ENCODE assay signal across 31 mouse cellular contexts in genomic region chr5:132841794-132842193, GRCm38 (mm10).
DNase-seq lines count a peak whose midpoint lies in the region; ATAC-seq and TF ChIP-seq lines count a peak whose summit lies in the region.
"Had no signal": no experiment of that assay in that cellular context is flagged by ENCODE, and none has a peak within 500 bp of the region (broad histone marks: within the 10 kb centered on the region; RNA-seq: fewer than 3 reads in every experiment).

No protein-coding gene starts in this region.

- H3K9me3 ChIP-seq in intestine, postnatal 0 days (ENCODE audit: control insufficient read depth), result 0 out of 2 replicates have a peak, but pooled peaks cover 2% of the 10 kb centered on the region
- no peaks in the 10 kb centered on the region for H3K9me3 ChIP-seq in intestine, embryonic 15.5 days
- H3K9me3 ChIP-seq in lung, embryonic 14.5 days (ENCODE audit: low read depth, low read length), result no peaks in the 10 kb centered on the region
- no peaks in the 10 kb centered on the region for H3K9me3 ChIP-seq in lung, postnatal 0 days (ENCODE audit: low read length)
- H3K9me3 ChIP-seq: forebrain, embryonic 15.5 days; limb, embryonic 10.5 days; neural tube, embryonic 13.5 days had no signal

- no peak overlapping the region for H3K27ac ChIP-seq in intestine, postnatal 0 days (ENCODE audit: low read depth, low read length)
- no peak overlapping the region for H3K27ac ChIP-seq in intestine, embryonic 15.5 days
- no peak overlapping the region for H3K27ac ChIP-seq in lung, embryonic 14.5 days (ENCODE audit: low read depth)
- H3K27ac ChIP-seq in lung, postnatal 0 days (ENCODE audit: low read length), result no peak overlapping the region
- H3K27ac ChIP-seq: embryonic facial prominence, embryonic 10.5 days; forebrain, embryonic 15.5 days; heart, embryonic 13.5 days; hindbrain, embryonic 14.5 days; limb, embryonic 10.5 days; neural tube, embryonic 13.5 days had no signal

- no peak for DNase-seq in lung, embryonic 14.5 days
- no peak for DNase-seq in lung, postnatal 0 days (ENCODE audit: low spot score)
- peak; percentile 34 for DNase-seq in ES-CJ7 (ENCODE audit: low read depth, low spot score)
- DNase-seq in brain, embryonic 14.5 days (ENCODE audit: low read depth), result no peak
- DNase-seq in thymus, postnatal 36 days, result no peak
- DNase-seq: adrenal gland, adult 8-10 months; cerebellum, adult 9-11 months; gastrocnemius, postnatal 10 days; heart, adult 11 months; heart, postnatal 36 days; kidney, postnatal 36 days; liver; lung, adult 2 months; lung, postnatal 36 days; midbrain, embryonic 14.5 days; retina, postnatal 1 day; right cerebral cortex, postnatal 25 days; spleen, adult 18-20 months; thymus, postnatal 4 days had no signal

- no peak overlapping the region for H3K4me2 ChIP-seq in intestine, postnatal 0 days (replicated peaks; ENCODE audit: low read depth)
- no peak overlapping the region for H3K4me2 ChIP-seq in intestine, embryonic 15.5 days (replicated peaks)
- H3K4me2 ChIP-seq in lung, embryonic 14.5 days, result no peak overlapping the region
- H3K4me2 ChIP-seq in lung, postnatal 0 days (replicated peaks; ENCODE audit: low read depth, low read length), result no peak overlapping the region
- H3K4me2 ChIP-seq: forebrain, embryonic 15.5 days; heart, embryonic 13.5 days; hindbrain, embryonic 14.5 days; neural tube, embryonic 13.5 days had no signal

- H3K36me3 ChIP-seq in intestine, postnatal 0 days (ENCODE audit: control insufficient read depth, insufficient read depth), result no peaks in the 10 kb centered on the region
- no peaks in the 10 kb centered on the region for H3K36me3 ChIP-seq in intestine, embryonic 15.5 days
- no peaks in the 10 kb centered on the region for H3K36me3 ChIP-seq in lung, embryonic 14.5 days (ENCODE audit: insufficient read depth)
- H3K36me3 ChIP-seq in lung, postnatal 0 days (ENCODE audit: insufficient read depth, low read length), result no peaks in the 10 kb centered on the region
- H3K36me3 ChIP-seq: embryonic facial prominence, embryonic 10.5 days; forebrain, embryonic 15.5 days; heart, embryonic 13.5 days; limb, embryonic 10.5 days; neural tube, embryonic 13.5 days had no signal

- ATAC-seq in intestine, postnatal 0 days, result no peak
- no peak for ATAC-seq in intestine, embryonic 15.5 days
- ATAC-seq in lung, embryonic 14.5 days (ENCODE audit: insufficient read depth), result no peak
- ATAC-seq in lung, postnatal 0 days, result no peak
- ATAC-seq: activated CD4-positive, CD25-positive, alpha-beta regulatory T cell, adult 4 months; forebrain, embryonic 15.5 days; Patski had no signal

- peak; percentile 33; the same call in 1 of the 2 replicates for TF ChIP-seq CTCF in intestine, postnatal 0 days (IDR thresholded peaks at IDR 0.05; ENCODE audit: low read depth)
- TF ChIP-seq CTCF in lung, embryonic 14.5 days (IDR thresholded peaks at IDR 0.05; ENCODE audit: low read depth), result peak; percentile 16; the same call in 1 of the 2 replicates
- no peak for TF ChIP-seq CTCF in lung, postnatal 0 days (IDR thresholded peaks at IDR 0.05)
- TF ChIP-seq CTCF in brain, embryonic 14.5 days (IDR thresholded peaks at IDR 0.05; ENCODE audit: borderline replicate concordance, extremely low read depth, insufficient read depth, insufficient read length), result peak; percentile 12; the same call in 1 of the 2 replicates

- H3K4me1 ChIP-seq in intestine, postnatal 0 days (replicated peaks; ENCODE audit: control insufficient read depth, insufficient read depth, low read length), result no peaks in the 10 kb centered on the region
- no peaks in the 10 kb centered on the region for H3K4me1 ChIP-seq in intestine, embryonic 15.5 days (replicated peaks)
- H3K4me1 ChIP-seq in lung, embryonic 14.5 days (ENCODE audit: insufficient read depth), result no peaks in the 10 kb centered on the region
- H3K4me1 ChIP-seq in lung, postnatal 0 days (ENCODE audit: insufficient read depth, low read depth, low read length), result no peaks in the 10 kb centered on the region
- H3K4me1 ChIP-seq: forebrain, embryonic 15.5 days; heart, embryonic 13.5 days; megakaryocyte, embryonic 14.5 days; neural tube, embryonic 13.5 days had no signal

- no peaks in the 10 kb centered on the region for H3K27me3 ChIP-seq in intestine, postnatal 0 days (replicated peaks; ENCODE audit: control insufficient read depth, insufficient read depth, low read length)
- H3K27me3 ChIP-seq in intestine, embryonic 15.5 days (replicated peaks), result no peaks in the 10 kb centered on the region
- H3K27me3 ChIP-seq in lung, embryonic 14.5 days (ENCODE audit: insufficient read depth, low read length), result no peaks in the 10 kb centered on the region
- H3K27me3 ChIP-seq in lung, postnatal 0 days (replicated peaks; ENCODE audit: insufficient read depth, low read length), result no peaks in the 10 kb centered on the region
- H3K27me3 ChIP-seq: forebrain, embryonic 15.5 days; heart, embryonic 13.5 days; megakaryocyte, embryonic 14.5 days; neural tube, embryonic 13.5 days; Patski had no signal

- TF ChIP-seq POLR2A in brain, embryonic 14.5 days (IDR thresholded peaks at IDR 0.05; ENCODE audit: borderline replicate concordance, extremely low read depth, insufficient read depth, insufficient read length, poor library complexity, severe bottlenecking), result no peak

- H3K4me3 ChIP-seq in intestine, postnatal 0 days (ENCODE audit: low read depth, low read length), result no peak overlapping the region
- no peak overlapping the region for H3K4me3 ChIP-seq in intestine, embryonic 15.5 days (replicated peaks)
- H3K4me3 ChIP-seq in lung, embryonic 14.5 days (ENCODE audit: low read depth, low read length), result no peak overlapping the region
- no peak overlapping the region for H3K4me3 ChIP-seq in lung, postnatal 0 days (ENCODE audit: low read depth, low read length)
- H3K4me3 ChIP-seq: embryonic facial prominence, embryonic 10.5 days; forebrain, embryonic 15.5 days; heart, embryonic 13.5 days; limb, embryonic 10.5 days; megakaryocyte, embryonic 14.5 days; myocyte; neural tube, embryonic 13.5 days had no signal

- WGBS in intestine, postnatal 0 days, result 83% methylated on average over 3 of the region's 3 CpGs
- 89% methylated on average over 3 of the region's 3 CpGs for WGBS in intestine, embryonic 15.5 days
- WGBS in lung, embryonic 14.5 days, result 93% methylated on average over 3 of the region's 3 CpGs
- 89% methylated on average over 3 of the region's 3 CpGs for WGBS in lung, postnatal 0 days

- no peak overlapping the region for H3K9ac ChIP-seq in intestine, postnatal 0 days (ENCODE audit: low read depth, low read length)
- no peak overlapping the region for H3K9ac ChIP-seq in intestine, embryonic 15.5 days
- no peak overlapping the region for H3K9ac ChIP-seq in lung, embryonic 14.5 days
- H3K9ac ChIP-seq in lung, postnatal 0 days (replicated peaks; ENCODE audit: low read depth), result no peak overlapping the region
- H3K9ac ChIP-seq: forebrain, embryonic 15.5 days; heart, embryonic 13.5 days; hindbrain, embryonic 14.5 days; neural tube, embryonic 13.5 days had no signal

- no peak for TF ChIP-seq EP300 in lung, postnatal 0 days (IDR thresholded peaks at IDR 0.05)
